Mouse (Mus musculus) hindbrain, postnatal 0 days (tissue): ENCODE results near the gene Theg. TPM values are rescaled to one million over a fixed set of nuclear protein-coding genes. Genes with fewer than 3 reads are reported as not detected.
A peak's percentile ranks its signal among the peaks of the same experiment; 100 is the strongest.

Experiments used
- ATAC-seq: fragments of 200-750 bp; cut with Nextera tagmentation; 2 replicates; pipeline ENCODE4 v1.8.0; 2017; ENCODE audit warnings: mild to moderate bottlenecking, moderate TSS enrichment, moderate library complexity
- DNase-seq: peaks from one replicate; pipeline ENCODE4 v3.0.0-alpha.2; 2015; ENCODE audit warnings: low spot score
- H3K27ac ChIP-seq: fragments of 300-500 bp; sonication (generic); 2 replicates; pipeline ENCODE4 v1.5.1; 2014; ENCODE audit warnings: mild to moderate bottlenecking
- H3K27me3 ChIP-seq: fragments of 300-500 bp; sonication (generic); 2 replicates; pipeline ENCODE4 v1.6.1; 2014; ENCODE audit warnings: low read length, mixed read lengths; ENCODE audit not compliant: insufficient read depth
- H3K36me3 ChIP-seq: fragments of 300-500 bp; sonication (generic); 2 replicates; pipeline ENCODE4 v1.6.1; 2014; ENCODE audit warnings: low read length, mixed read lengths; ENCODE audit not compliant: insufficient read depth
- H3K4me1 ChIP-seq: fragments of 300-500 bp; sonication (generic); 2 replicates; pipeline ENCODE4 v1.6.1; 2014; ENCODE audit warnings: antibody characterized with exemption, low read length, mixed read lengths; ENCODE audit not compliant: insufficient read depth
- H3K4me2 ChIP-seq: fragments of 300-500 bp; sonication (generic); 2 replicates; pipeline ENCODE4 v1.6.1; 2014; ENCODE audit warnings: low read depth, mild to moderate bottlenecking, low read length, moderate library complexity, mixed read lengths
- H3K4me3 ChIP-seq: fragments of 300-500 bp; sonication (generic); 2 replicates; pipeline ENCODE4 v1.5.1; 2014; ENCODE audit warnings: low read length
- H3K9ac ChIP-seq: fragments of 300-500 bp; sonication (generic); replicated peaks from 2 replicates; pipeline ENCODE4 v1.6.1; 2014; ENCODE audit warnings: mild to moderate bottlenecking, low read length, moderate library complexity, mixed read lengths
- H3K9me3 ChIP-seq: fragments of 300-500 bp; sonication (generic); 2 replicates; pipeline ENCODE4 v1.6.1; 2016; ENCODE audit warnings: low read length, mixed read lengths
- CTCF ChIP-seq: IDR thresholded peaks from 2 replicates; pipeline ENCODE4 v1.5.1; 2016; ENCODE audit warnings: antibody characterized with exemption, control low read depth, low read depth
- WGBS: fragments of 180-500 bp; shearing (Covaris S2); extraction: QIAGEN DNeasy Blood & Tissue Kit; methylation state at CpG from one replicate; pipeline ENCODE4 v1.1.7; 2014; 5-methylcytosine and 5-hydroxymethylcytosine counted together
- polyA plus RNA-seq: library from polyadenylated mRNA; unstranded; fragments of >200 nt; fragmentation: Nextera tagmentation; extraction: Ambion mirVana; gene quantifications from 2 replicates; pipeline ENCODE4 v1.2.1, GENCODE M21; 2015
- total RNA-seq: library from RNA; depleted of rRNA; stranded (reverse); fragments of >200 nt; gene quantifications from 2 replicates; pipeline ENCODE4 v1.2.3, GENCODE M21; 2014

Gene Theg
- total and polyA plus RNA-seq, 2 experiments from 2014 or later = not detected

GRCm38 (mm10) chr10:79612192-79613135, 25.3 kb upstream of the Theg start:
- peak; percentile 52 for ATAC-seq
- TF ChIP-seq CTCF = peak; percentile 75

GRCm38 (mm10) chr10:79611296-79611695, 24.2 kb upstream of the Theg start:
- Histone ChIP-seq H3K9ac (no peak overlapping the region), H3K27ac (no peak overlapping the region), H3K9me3 (no peaks in the 10 kb centered on the region), H3K4me1 (peaks cover 17% of the 10 kb centered on the region), H3K27me3 (0 out of 2 replicates have a peak, but pooled peaks cover 10% of the 10 kb centered on the region), H3K4me3 (no peak overlapping the region), H3K36me3 (no peaks in the 10 kb centered on the region), H3K4me2 (peak overlapping the region; percentile 92; the same call in 1 of the 2 replicates)
- no peak for ATAC-seq
- no peak for DNase-seq
- 31% methylated on average over 5 of the region's 5 CpGs for WGBS
- TF ChIP-seq CTCF = no peak

More at GRCm38 (mm10) chr10:79612192-79613135, 25.3 kb upstream of the Theg start:
- Histone ChIP-seq H3K27me3 (0 out of 2 replicates have a peak, but pooled peaks cover 10% of the 10 kb centered on the region), H3K4me1 (peaks cover 17% of the 10 kb centered on the region), H3K4me3 (peak overlapping the region; percentile 53), H3K36me3 (no peaks in the 10 kb centered on the region), H3K27ac (no peak overlapping the region), H3K4me2 (peak overlapping the region; percentile 92), H3K9me3 (no peaks in the 10 kb centered on the region), H3K9ac (peak overlapping the region; percentile 53)
- WGBS = 10% methylated on average over 51 of the region's 51 CpGs
- peak; percentile 74 for DNase-seq

GRCm38 (mm10) chr10:79609276-79609675, 22.1 kb upstream of the Theg start:
- ATAC-seq (no peak), DNase-seq (no peak)
- Histone ChIP-seq H3K4me1 (peaks cover 17% of the 10 kb centered on the region), H3K9ac (no peak overlapping the region), H3K4me2 (no peak overlapping the region), H3K27ac (no peak overlapping the region), H3K4me3 (no peak overlapping the region), H3K36me3 (no peaks in the 10 kb centered on the region), H3K27me3 (0 out of 2 replicates have a peak, but pooled peaks cover 10% of the 10 kb centered on the region), H3K9me3 (no peaks in the 10 kb centered on the region)
- TF ChIP-seq CTCF = no peak
- WGBS = 62% methylated on average over 3 of the region's 3 CpGs

- no peak overlapping the region for H3K9ac ChIP-seq
- H3K4me1 ChIP-seq = peaks cover 9% of the 10 kb centered on the region
- no peak overlapping the region for H3K4me3 ChIP-seq
- no peak for TF ChIP-seq CTCF
- no peaks in the 10 kb centered on the region for H3K36me3 ChIP-seq
- H3K4me2 ChIP-seq = no peak overlapping the region
- 0 out of 2 replicates have a peak, but pooled peaks cover 7% of the 10 kb centered on the region for H3K27me3 ChIP-seq
- no peaks in the 10 kb centered on the region for H3K9me3 ChIP-seq
- no peak overlapping the region for H3K27ac ChIP-seq
- DNase-seq (no peak), ATAC-seq (no peak)
- 39% methylated on average over 2 of the region's 2 CpGs for WGBS
These were observed 20.8 kb upstream of the Theg start for GRCm38 (mm10) chr10:79607892-79608291.

GRCm38 (mm10) chr10:79606537-79606936, 19.4 kb upstream of the Theg start:
- no peak for TF ChIP-seq CTCF
- H3K4me3 ChIP-seq = no peak overlapping the region
- H3K9ac ChIP-seq = no peak overlapping the region
- no peaks in the 10 kb centered on the region for H3K4me1 ChIP-seq
- no peaks in the 10 kb centered on the region for H3K36me3 ChIP-seq
- ATAC-seq (peak; percentile 38; the same call in 1 of the 2 replicates), DNase-seq (peak; percentile 59)
- H3K9me3 ChIP-seq = no peaks in the 10 kb centered on the region
- H3K27ac ChIP-seq = no peak overlapping the region
- no peaks in the 10 kb centered on the region for H3K27me3 ChIP-seq
- no peak overlapping the region for H3K4me2 ChIP-seq
- WGBS = 47% methylated on average over 4 of the region's 4 CpGs

- ATAC-seq = no peak
- H3K9ac ChIP-seq = no peak overlapping the region
- H3K9me3 ChIP-seq = no peaks in the 10 kb centered on the region
- no peak for DNase-seq
- no peaks in the 10 kb centered on the region; the same call in 1 of the 2 replicates for H3K4me1 ChIP-seq
- H3K4me3 ChIP-seq = no peak overlapping the region
- no peaks in the 10 kb centered on the region for H3K36me3 ChIP-seq
- peaks cover 8% of the 10 kb centered on the region; the same call in 1 of the 2 replicates for H3K27me3 ChIP-seq
- 78% methylated on average over 4 of the region's 4 CpGs for WGBS
- TF ChIP-seq CTCF = no peak
- H3K27ac ChIP-seq = no peak overlapping the region
- H3K4me2 ChIP-seq = no peak overlapping the region
These were observed 10.8 kb upstream of the Theg start for GRCm38 (mm10) chr10:79597936-79598230.
